Mouse (Mus musculus): ENCODE data around the gene Clk1.

DNA sequence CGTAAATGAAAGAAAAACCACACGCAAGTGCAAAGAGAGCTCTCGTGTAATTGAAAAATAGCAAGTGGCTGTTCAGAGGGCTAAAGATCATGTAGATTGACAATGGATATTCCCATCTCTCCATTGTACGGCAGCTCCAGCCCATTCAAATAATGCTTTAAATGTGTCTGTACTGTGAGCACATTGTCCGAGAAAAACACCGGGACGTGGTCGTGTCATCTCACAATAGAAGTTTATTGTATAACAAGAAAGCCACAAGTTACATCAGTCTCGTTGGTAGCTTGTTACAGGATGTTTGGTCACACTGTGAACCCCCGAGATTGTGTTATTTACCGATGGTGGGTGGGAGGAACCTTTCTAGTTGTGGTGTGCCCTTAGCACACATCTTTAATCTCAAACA lies 22.0 kb upstream of the Clk1 start:
- TF ChIP-seq GATA1 (IDR thresholded peaks at IDR 0.05; ENCODE audit: borderline replicate concordance, low read length) = no peak
- no peak for TF ChIP-seq FLI1 (IDR thresholded peaks at IDR 0.05; ENCODE audit: low read length)
